Mouse (Mus musculus) adrenal gland, adult (tissue): ENCODE data around the gene Abca8b.
"Not testable (repeated sequence)": the region's sequence is repeated elsewhere in the genome, so short reads cannot be mapped to it uniquely, and the experiment has no call there.

Experiments
- DNase-seq, 2 experiments: peaks; one replicate each; pipeline ENCODE4 v3.0.0; 2022 to 2023; ENCODE audit warnings: low spot score in 1 of 2; ENCODE audit not compliant: inconsistent age in 2 of 2

Gene Abca8b

DNA sequence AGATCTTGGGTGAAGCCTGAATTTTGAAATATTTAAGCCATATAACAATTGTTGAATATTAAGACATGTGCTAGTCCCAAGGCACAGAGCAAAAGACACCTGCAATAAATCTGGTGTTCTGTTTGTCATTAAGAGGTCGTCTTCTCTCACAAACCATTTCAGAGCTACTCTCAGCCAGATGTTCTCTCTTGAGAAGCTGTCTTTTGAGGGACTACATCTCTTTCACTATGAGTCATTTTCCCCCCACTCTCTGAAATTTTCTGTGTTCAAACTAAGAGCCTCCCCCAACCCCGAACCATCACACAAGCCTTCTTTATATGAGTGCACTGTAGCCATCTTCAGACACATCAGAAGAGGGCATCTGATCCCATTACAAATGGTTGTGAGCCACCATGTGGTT is 76.2 kb downstream of the Abca8b start:
- no peak for DNase-seq

DNA sequence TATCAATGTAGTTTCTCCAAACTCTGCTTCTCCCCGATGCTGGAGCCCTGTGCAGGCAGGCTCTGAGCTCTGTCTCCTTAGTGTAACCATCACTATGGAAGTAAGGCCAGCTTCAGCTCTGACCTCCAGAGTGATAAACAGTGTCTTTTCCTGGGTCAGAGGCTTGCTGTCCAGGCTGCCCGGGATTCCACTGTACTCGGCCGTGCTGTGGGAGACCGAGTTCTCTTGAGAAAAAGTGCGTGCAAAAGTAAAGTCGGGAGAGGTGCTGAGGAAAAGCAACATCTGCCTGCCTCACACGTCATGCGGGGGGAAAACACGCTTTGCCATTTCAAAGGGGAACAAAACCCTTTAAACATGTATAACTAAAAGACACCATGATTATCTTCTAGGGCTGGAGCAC is 79.0 kb downstream of the Abca8b start:
- no peak for DNase-seq

DNA sequence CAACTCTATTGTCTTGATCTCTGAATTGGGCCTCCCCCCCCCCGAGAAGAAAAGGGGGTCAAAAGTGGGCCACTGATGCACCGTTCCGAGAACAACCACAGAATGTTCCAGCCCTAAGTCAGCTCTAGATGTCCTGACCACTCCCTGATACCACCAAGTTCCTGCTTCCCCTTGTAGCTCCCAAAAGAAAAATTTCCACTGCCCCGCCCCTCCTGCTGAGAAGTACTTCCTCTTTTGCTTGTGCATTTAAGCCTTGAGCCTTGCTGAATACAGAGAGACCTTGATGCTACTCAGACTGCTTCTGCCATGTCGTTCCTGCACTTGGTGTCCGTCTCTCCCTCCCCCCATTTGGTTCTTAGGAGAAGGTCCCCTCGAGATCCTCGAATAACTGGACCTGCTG is 82.5 kb downstream of the Abca8b start:
- DNase-seq, result not testable (repeated sequence)

DNA sequence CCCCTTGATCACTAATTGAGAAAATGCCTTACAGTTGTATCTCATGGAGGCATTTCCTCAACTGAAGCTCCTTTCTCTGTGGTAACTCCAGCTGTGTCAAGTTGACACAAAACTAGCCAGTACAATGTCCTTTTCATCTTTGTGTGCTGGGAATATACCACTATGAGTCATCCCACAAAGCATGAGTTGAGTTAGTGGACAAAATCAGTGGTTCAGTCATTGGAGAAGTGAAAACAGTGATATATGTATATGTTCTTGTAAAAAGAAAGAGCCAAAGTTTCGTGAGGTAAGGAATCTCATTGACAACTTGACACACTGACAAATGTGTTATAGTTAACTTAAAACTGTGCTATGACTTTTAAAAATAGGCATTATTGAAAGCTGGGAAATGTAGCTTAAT is 83.5 kb downstream of the Abca8b start:
- not testable (repeated sequence) for DNase-seq

DNA sequence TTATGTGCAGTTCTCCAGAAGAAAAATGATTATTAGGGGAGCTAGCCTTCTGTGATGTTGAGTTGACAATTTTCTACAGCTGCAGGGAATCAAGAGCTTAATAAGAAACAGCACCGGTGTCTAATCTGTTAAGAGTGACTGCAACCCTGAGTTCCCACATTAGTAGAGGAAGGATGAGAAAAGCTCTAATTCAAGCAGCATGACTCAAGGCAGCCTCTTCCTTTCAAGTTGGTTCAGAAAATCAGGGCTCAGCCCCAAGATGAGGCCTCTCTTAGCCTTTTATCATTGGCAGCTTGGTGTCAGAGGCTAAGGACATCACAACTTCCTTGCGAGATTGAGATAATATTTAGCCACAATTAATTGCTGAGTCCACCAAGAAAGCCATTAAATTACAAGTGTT is 85.8 kb downstream of the Abca8b start:
- DNase-seq, result no peak

DNA sequence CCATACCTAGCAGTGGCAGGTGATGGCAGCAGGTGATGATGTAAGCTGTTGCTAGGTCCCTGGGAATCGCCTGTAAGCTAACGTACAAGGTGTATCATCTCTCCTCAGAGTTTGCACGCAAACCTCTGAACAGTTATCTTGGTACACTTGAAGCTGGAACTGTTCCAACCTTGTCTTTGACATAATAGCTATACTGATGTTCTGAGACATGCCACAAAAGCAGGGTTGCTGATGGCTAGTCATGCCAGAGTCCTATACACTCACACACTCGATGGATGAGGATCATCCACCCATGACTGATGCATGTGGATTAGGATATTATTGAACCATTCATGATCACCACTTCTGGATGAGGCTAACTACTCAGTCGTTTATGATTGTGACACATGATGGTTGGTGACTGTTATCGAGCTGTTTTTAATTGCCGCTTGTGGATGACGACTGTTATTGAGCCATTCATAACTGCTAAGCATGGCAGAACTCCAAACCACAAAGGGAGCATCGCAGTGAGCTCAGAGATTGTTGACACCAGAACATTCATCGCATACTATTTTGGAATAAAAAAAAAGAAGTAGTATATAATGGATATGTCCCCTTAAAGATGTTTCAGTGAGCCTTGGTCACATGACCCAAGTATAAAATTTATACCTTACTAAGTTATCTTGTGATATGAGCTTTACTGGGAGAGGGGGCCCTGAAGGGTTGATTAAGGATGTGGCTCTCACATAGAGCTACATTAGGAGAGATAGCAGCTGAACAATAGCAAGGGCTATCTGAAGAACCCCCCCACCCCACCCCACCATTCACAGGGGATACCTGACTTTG is 87.2 kb downstream of the Abca8b start:
- no peak for DNase-seq

DNA sequence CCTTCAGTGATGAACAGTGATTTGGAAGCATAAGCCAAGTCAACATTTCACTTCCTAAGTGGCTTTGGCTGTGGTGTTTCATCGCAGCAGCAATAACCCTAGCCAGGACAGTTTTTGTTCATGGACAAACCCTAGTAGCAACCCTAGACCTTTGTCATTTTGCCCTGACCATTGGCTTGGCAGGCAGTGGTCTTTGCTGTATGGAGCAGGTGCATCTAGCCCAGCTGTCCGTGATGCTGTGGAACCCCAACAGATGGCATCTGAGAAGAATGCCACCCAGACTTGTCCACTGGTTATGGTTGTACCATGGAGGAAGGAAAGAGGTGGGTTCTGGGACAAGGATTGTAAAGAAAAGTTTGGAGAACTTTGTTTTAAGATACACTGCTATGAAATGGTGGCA is 88.1 kb downstream of the Abca8b start:
- DNase-seq, result no peak

DNA sequence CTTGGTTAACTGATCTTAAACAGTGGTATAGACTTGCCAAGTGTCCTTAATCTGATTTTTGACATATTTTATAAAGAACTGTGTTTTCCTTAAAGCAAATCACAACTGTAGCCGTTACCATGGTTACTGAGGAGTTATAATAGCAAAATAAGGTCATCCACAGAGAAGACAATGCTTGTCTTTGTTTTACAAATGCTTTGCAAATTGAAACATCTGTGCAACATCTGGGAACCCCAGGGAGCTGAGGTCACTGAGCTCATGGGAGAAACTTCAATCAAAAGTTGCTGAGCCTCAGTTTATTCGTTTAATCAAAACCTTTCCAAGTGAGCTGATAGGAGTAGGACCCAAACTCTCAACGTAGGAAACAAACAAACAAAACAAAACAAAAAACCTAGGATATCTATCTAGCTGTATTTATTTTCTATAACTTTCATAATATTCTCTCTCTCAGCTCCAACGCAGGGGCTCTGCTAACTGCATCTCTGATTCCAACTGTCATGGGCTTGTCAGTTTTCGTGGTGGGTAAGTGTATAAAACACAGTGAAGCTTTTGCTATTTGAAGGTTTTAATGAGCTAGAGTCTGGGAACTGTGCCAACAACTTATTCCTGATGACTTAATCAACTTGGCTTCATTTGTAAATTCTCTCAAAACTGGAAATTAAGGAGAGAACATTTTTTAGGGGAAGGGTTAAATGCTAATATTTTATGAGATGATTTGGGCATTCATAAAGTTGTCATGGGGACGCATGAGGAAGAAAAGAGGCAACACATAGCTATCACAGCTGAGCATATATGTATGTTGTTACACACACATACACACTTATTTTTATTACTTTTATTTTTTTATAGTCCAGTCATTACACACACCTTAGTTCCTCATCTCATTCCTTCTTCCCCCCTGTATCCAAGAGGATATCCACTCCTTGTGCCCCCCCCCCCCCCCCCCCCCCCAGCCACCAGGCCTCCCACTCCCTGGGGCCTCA is 92.7 kb downstream of the Abca8b start:
- DNase-seq, result peak in 1 of 2 experiments; percentile 34

DNA sequence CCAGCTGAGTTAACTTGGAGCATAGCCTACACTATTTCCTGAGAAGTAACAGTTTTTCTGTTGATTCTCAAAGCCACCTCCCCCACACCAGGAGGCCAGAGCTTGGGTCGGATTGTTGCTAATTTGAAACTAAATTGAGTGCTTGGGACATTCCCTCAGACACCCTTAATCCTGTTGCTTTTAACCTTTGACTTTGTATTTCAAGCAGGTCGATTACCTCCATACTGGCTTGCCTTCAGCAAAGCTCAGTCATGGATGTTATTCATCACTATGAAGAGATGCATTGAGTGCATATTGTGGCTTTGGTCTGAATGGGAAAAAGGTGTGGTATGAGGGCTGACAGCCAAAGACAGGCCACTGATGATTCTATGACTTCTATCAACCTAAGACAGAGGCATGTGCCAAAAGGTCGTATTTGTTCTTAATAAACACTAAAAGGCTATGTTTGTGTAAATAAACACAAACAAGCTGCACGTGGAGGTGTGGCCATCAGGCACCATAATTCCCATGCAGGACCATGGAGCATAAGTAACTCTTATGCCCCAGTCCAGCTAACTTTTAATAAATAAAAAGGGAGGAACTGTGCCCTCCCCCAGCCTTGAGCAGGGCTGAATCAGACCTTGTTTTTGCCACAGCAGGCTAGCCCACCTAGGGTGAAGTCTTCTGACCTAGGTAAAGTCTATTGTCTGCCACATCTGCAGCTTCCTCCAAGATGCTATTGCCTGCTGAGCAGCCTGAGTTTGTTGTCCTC is 95.0 kb downstream of the Abca8b start:
- DNase-seq, result no peak

DNA sequence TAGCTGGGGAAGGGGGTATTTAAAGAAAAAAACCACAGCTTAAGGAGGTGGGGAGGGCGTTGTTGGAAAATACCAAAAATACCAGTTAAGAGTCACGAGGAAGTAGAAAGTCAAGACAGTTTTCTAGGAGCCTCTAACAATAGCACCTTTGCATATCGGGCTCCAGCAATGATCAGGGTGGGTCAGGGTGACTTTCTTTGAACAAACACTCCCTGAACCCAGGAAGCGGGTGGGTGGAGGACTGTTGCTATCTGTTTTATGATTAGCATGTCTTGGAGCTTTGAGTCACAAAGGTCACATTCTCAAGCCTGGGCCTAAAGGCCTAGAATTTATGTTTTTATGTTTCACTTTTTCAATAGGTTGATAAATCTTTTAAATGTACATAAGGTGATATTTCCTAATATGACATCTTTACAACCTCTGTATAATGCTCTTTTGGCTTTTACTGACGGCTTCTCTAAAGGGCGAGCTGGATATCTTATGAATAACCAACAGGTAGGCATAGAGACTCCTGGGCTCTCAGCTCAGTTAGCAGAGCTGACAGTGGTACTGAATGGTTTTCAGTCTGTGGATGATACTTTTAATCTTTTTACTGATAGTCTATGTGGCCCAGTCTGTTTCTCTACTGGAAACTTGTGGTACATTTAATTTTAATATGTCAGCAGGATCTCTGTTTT is 96.7 kb downstream of the Abca8b start:
- DNase-seq, result no peak

DNA sequence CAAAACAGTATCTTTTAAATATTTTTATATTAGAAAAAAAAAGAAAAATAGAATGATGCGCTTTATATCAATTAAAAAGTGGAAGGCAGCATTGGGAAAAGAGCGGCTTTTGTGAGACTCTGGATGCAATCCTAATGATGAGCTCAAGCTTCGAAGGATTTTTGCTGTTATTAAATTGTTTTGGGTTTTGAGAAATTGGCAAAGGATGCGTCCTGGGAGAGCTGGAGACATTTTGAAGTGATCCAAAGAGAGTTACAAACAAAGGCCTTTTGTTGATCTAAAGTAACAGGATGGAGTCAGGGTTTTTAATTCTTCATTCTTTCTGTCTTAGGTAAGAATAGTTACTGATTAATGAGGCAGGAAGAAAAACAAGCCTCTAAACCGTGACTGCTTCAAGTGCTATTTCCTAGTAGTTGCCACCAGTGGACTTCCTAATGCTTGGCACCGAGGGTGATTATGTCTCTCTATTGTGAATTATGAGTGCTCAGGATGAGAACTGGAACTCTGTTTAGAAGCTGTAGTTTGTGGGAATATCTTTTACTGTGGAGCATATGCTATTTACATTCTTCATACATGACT is 99.6 kb downstream of the Abca8b start:
- DNase-seq, result no peak

DNA sequence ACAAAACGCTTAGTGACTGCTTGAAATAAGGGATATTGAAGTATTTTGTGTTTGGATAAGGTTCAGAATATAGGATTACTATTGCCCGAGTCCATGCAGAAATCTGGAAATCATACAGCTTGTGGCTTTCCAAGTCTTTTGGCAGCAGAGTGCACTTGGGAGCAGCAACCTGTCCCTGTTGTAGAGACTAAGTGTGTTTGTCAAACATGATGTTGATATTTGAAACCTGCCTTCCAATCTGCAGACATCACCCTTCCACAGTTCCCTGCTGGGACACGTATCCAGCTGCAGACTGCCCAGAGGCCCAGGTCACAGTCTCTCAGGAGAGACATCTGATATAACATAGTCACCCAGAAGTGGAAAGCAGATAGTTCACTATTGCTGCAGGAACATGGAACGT is 100.1 kb downstream of the Abca8b start:
- DNase-seq, result no peak

DNA sequence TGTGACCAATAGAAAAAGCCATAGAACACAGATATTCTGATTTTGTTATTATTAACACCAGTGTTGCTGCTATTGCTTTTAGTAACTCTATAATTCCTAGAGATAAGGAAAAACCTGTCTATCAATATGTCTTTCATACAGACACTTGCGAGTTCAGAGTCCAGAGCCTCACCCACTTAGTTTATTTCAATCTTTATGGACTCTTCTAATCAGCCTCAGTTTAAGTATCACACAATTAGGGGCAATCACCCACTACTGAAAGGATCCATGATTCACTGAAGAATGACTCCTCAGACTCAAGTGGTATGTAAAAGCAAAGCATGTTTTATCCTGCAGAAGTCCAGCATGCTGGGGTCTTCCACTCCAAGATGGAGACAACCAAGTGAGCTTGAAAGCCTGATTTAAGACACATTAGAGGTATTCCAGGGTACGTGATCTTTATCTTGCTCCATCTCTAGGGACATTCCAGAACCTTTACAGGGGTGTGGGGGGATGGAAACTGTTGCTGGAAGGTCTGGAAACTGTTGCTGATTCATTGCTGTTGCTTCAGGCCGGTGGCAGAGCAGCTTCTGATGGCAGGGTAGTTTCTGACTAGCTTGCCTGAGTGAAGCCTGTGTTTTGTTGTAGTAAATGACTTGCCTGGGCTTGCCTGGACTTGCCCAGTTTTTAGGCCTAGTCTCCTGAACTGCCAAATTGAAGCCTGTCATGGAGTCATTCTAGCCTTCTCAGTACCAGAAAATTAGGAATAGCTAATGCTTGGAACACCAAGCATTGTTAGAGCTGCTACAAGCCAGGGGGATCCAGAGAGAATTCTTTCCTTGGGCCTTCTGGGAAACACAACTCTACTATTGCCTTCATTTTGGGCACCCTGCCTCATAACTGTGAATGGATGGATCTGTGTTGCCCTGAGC is 101.5 kb downstream of the Abca8b start:
- no peak for DNase-seq

DNA sequence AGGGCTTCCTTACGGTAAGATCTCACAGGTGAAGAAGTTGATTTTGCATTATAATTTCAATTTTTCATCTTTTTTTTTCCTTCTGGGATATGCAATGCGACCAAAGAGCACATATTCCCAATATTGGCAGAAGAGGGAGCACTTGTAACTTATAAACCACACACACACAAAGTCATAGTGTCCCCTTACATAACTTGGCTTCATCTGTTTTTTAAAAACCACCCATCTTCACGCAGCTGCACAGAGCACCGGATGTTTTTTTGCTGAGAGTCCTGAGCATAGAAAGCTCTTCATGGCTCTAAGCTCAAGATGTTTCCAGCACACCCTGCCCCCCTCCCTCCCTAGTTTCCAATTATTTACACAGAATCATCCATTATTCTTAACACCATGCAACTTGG is 103.7 kb downstream of the Abca8b start:
- DNase-seq, result peak in 1 of 2 experiments; percentile 41

DNA sequence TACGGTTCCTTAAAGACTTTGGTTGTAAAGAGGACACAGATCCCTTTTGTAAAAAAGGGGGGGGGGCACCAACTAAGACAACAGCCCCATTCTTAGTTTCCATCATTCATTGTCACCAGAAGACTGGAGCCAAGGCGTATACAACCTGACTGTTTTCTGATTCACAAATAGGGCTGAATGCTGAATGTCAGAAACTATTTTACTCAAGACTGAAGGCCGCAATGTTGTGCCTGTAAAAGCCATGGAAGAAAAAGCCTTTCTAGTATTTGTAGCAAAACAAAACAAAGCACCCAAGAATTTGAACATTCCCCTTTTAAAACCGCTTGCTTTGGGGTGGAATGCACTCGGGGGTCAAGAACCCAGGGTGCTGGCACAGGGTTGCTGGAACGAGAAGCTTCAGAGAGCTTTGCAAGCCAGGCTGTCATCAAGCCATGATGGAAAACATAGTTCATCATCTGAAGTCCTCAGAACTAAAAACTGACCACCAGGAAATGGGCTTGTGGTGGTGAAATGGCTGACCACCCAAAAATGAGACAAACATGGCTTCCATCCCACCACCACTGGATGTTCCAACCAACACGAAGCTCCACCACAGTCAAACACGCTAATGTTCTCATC is 104.2 kb downstream of the Abca8b start:
- DNase-seq, result no peak

DNA sequence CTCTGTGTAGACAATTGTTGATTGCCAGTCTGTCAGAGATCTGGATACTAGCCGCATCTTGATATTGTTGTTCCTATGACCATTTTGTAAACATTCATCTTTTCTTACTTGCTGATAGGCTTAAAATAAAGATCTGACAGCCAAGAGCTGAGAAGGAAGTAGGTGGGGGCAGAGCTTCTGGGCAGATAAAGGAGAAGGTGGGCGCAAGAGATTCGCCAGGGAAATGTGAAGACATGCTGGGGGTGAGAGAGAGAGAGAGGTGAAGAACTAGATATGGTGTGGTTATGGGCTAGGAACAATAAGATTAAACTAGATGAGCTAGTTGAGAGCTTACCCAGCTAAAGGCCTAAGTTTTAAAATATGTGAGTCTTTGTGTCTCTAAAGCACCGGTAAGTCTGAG is 106.0 kb downstream of the Abca8b start:
- DNase-seq, result no peak

DNA sequence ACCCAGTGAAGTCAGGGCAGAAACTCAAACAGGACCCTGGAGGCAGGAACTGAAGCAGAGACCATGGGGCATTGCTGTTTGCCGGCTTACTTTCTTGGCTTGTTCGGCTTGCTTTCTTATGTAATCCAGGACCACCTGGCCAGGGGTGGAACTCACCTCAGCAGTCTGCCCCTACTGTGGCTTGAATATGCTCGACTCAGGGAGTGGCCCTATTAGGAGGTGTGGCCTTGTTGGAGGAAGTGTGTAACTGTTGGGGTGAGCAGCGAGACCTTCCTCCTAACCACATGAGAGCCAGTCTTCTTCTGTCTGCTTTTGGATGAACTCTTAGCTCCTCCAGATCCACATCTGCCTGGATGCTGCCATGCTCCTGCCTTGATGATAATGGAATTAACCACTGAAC is 108.9 kb downstream of the Abca8b start:
- no peak for DNase-seq

DNA sequence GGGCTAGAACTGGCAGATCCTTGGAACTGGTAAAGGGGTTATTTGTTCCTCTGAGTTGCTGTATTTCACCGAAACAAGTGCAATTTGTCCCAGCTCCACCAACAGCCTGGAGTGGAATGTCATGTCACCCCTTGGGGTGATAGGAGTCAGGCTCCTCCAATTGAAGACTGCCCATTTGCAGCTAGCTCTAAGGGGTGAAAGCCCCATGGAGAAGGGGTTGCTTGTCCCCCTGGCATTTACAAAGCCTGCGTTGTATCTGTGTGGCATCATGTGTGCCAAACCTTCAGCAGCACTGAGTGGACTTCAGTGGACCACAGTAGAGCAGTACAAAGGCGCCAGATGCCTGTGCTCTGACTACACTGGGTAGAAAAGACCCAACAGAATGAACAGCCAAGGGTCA is 110.1 kb downstream of the Abca8b start:
- no peak for DNase-seq

DNA sequence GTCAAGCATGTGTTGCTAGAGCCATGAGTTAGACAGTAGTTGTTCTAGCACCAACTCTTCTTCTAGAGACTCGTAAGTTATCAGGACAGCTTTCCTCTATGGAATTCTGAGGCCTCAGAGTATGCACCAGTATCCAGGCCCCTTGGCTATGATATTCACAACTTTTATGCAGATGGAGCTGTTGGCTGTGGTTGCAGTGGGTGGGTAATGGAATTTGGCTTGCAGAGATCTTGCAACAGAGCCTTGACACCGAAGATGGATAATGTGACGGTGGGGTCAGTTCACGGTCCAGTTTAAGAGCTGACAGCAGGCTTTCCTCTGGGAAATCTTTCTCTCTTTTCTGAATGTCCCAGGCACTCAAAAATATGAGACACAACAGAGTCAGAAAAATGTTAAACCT is 110.8 kb downstream of the Abca8b start:
- peak; percentile 24 to 45 for DNase-seq
